Mouse (Mus musculus): ENCODE data around the gene Jak2.

DNA sequence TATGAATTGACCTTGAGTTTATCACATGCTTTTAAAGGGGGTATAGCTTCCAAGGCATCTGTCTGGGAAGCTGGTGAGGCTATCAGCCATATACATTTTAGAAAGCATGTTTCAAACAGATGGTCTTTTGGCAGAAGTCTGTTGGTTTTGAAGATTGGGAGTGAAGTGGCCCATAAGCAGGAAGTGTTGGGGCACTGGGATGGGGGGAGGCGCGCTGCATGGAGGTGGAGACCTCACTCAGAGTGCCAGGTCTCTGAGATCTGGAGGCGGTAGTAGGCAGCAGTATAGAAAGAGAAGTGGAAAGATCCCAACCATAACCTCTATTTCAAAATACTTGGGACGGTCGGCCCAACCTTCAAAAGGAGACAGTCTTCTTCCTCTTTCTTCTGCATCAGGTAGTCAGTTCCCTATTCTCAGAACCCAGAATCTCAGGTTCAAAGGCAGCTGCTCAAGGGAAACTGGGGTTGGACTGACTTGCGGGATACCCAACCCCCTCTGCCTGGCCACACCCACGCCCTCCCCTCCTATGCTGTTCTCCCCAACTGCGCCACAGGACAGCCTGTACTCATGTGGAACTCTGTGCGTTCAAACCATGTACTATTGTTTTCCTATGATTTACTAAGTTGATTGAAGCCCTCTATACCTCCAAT, 23.6 kb upstream of the Jak2 start:
- TF ChIP-seq CTCF (IDR thresholded peaks at IDR 0.05; ENCODE audit: low read depth, low read length) (no peak), TAL1 (conservative IDR thresholded peaks at IDR 0.05; ENCODE audit: low read depth, low read length) (no peak)

Measured in G1E (cell line).